Mouse (Mus musculus): ENCODE data around the gene Tusc2.

The Tusc2 gene

GRCm38 (mm10) chr9:107563029-107563581, at the start of gene Tusc2:
TSS of gene Tusc2 (plus strand) at chr9:107563255.
- peak; percentile 91 for DNase-seq

- DNase-seq = peak; percentile 90
These were observed 48.6 kb upstream of the Tusc2 start for GRCm38 (mm10) chr9:107514303-107514955.

GRCm38 (mm10) chr9:107520331-107520730, 42.7 kb upstream of the Tusc2 start:
- DNase-seq = no peak

GRCm38 (mm10) chr9:107521190-107521589, 41.9 kb upstream of the Tusc2 start:
- no peak for DNase-seq

GRCm38 (mm10) chr9:107521711-107522399, 41.2 kb upstream of the Tusc2 start:
- DNase-seq = no peak

- no peak for DNase-seq
These were observed 40.7 kb upstream of the Tusc2 start for GRCm38 (mm10) chr9:107522400-107522711.

- DNase-seq = peak; percentile 75
These were observed 36.6 kb upstream of the Tusc2 start for GRCm38 (mm10) chr9:107526198-107527026.

GRCm38 (mm10) chr9:107533791-107534407, 29.2 kb upstream of the Tusc2 start, which contains the start of gene Tmem115:
TSS of gene Tmem115 (plus strand) at chr9:107533945.
- DNase-seq = peak; percentile 88

- no peak for DNase-seq
These were observed 28.4 kb upstream of the Tusc2 start for GRCm38 (mm10) chr9:107534408-107535202.

- no peak for DNase-seq
These were observed 24.8 kb upstream of the Tusc2 start for GRCm38 (mm10) chr9:107538231-107538630.

- no peak for DNase-seq
These were observed 24.3 kb upstream of the Tusc2 start for GRCm38 (mm10) chr9:107538711-107539110.

- no peak for DNase-seq
These were observed 23.1 kb upstream of the Tusc2 start for GRCm38 (mm10) chr9:107539940-107540339.

GRCm38 (mm10) chr9:107540420-107540819, 22.6 kb upstream of the Tusc2 start:
- DNase-seq = no peak

GRCm38 (mm10) chr9:107541005-107541404, 22.1 kb upstream of the Tusc2 start:
- no peak for DNase-seq

GRCm38 (mm10) chr9:107541474-107542351, 21.3 kb upstream of the Tusc2 start, which contains the start of the genes Cyb561d2 and Nprl2:
TSS of gene Cyb561d2 (minus strand) at chr9:107542193.
TSS of gene Nprl2 (plus strand) at chr9:107542226.
- peak; percentile 89 for DNase-seq

GRCm38 (mm10) chr9:107542352-107542686, 20.7 kb upstream of the Tusc2 start:
- DNase-seq = no peak

GRCm38 (mm10) chr9:107542721-107543120, 20.3 kb upstream of the Tusc2 start:
- no peak for DNase-seq

GRCm38 (mm10) chr9:107543299-107543698, 19.8 kb upstream of the Tusc2 start:
- no peak for DNase-seq

GRCm38 (mm10) chr9:107544196-107544700, 18.8 kb upstream of the Tusc2 start:
- no peak for DNase-seq

- no peak for DNase-seq
These were observed 18.3 kb upstream of the Tusc2 start for GRCm38 (mm10) chr9:107544729-107545128.

- DNase-seq = no peak
These were observed 17.9 kb upstream of the Tusc2 start for GRCm38 (mm10) chr9:107545199-107545598.
